ENCODE assay signal across 17 mouse cellular contexts in genomic region chr17:71742156-71742555, GRCm38 (mm10). TPM values are rescaled to one million over a fixed set of nuclear protein-coding genes. Genes with fewer than 3 reads are reported as not detected.
"Had no signal": no experiment of that assay in that cellular context is flagged by ENCODE, and none has a peak within 500 bp of the region (broad histone marks: within the 10 kb centered on the region; RNA-seq: fewer than 3 reads in every experiment).

No protein-coding gene starts in this region.

- H3K4me1 ChIP-seq: limb, embryonic 13.5 days had no signal

- H3K27ac ChIP-seq: limb, embryonic 13.5 days; liver, embryonic 14.5 days; midbrain, embryonic 10.5 days; neural tube, embryonic 15.5 days had no signal

- H3K4me3 ChIP-seq: limb, embryonic 13.5 days; midbrain, embryonic 10.5 days; myocyte; neural tube, embryonic 15.5 days had no signal

- DNase-seq: kidney, adult 8-10 months; kidney, postnatal 25 days; left cerebral cortex, postnatal 4 days; lung, postnatal 4 days; midbrain, embryonic 14.5 days; thymus, adult 2 months; thymus, postnatal 25 days had no signal

RNA-seq across cellular contexts. Expression of gene Pcare, which starts 10.5 kb away (rescaled TPM):
- polyA plus RNA-seq: limb, embryonic 13.5 days; liver, adult 2 months; lung, embryonic 14.5 days; midbrain, embryonic 10.5 days; midbrain, embryonic 14.5 days; myocyte; neural tube, embryonic 11.5 days; neural tube, embryonic 15.5 days; stomach, postnatal 0 days; thymus, adult 2 months; urinary bladder, adult 2 months had no signal
